Mouse (Mus musculus) erythroblast, embryonic 14.5 days (primary cell): ENCODE results near the gene Abr.

Experiments used
- GATA1 ChIP-seq: IDR thresholded peaks from 2 replicates; pipeline ENCODE4 v1.6.1; 2012; ENCODE audit warnings: low read length, inconsistent platforms, mixed read lengths
- TAL1 ChIP-seq: IDR thresholded peaks from 3 replicates; pipeline ENCODE4 v1.6.1; 2012; ENCODE audit warnings: low read length, inconsistent platforms, mixed read lengths

GRCm38 (mm10) chr11:76370491-76370890 lies 251.6 kb downstream of the Abr start:
- TF ChIP-seq GATA1 (no peak), TAL1 (no peak)
